Mouse (Mus musculus) activated CD4-positive, CD25-positive, alpha-beta regulatory T cell, adult 4 months (primary cell): ENCODE measurements around the gene Lefty2. TPM values are rescaled to one million over a fixed set of nuclear protein-coding genes. Genes with fewer than 3 reads are reported as not detected.
"Not testable (repeated sequence)": the region's sequence is repeated elsewhere in the genome, so short reads cannot be mapped to it uniquely, and the experiment has no call there.

ENCODE experiments used
- ATAC-seq: one replicate; pipeline ENCODE4 v1.8.0; 2017
- polyA plus RNA-seq, 2 experiments: library from polyadenylated mRNA; unstranded; fragments of 100-300 nt; shearing (Covaris generic); gene quantifications; one replicate each; pipeline ENCODE4 v1.2.1; 2017

Gene Lefty2
- polyA plus RNA-seq, 2 experiments from 2014 or later: not detected

DNA sequence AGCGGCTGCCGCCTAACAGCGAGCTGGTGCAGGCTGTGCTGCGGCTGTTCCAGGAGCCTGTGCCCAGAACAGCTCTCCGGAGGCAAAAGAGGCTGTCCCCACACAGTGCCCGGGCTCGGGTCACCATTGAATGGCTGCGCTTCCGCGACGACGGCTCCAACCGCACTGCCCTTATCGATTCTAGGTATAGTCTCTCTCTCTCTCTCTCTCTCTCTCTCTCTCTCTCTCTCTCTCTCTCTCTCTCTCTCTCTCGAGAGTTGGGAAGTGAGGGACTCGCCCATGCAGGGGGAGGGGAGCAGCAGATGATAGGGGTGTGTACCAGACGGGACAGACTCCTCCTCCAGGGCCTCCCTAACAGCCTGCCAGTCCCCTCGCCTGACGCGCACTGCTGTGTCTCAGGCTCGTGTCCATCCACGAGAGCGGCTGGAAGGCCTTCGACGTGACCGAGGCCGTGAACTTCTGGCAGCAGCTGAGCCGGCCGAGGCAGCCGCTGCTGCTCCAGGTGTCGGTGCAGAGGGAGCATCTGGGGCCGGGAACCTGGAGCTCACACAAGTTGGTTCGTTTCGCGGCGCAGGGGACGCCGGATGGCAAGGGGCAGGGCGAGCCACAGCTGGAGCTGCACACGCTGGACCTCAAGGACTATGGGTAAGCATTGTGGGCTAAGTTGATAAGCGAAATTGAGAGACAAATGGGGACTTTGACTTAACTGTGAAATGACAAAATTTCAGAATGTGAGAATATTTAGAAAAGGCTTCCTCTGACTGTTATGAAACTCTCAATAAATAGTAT lies 43.9 kb downstream of the Lefty2 start:
- not testable (repeated sequence) for ATAC-seq

DNA sequence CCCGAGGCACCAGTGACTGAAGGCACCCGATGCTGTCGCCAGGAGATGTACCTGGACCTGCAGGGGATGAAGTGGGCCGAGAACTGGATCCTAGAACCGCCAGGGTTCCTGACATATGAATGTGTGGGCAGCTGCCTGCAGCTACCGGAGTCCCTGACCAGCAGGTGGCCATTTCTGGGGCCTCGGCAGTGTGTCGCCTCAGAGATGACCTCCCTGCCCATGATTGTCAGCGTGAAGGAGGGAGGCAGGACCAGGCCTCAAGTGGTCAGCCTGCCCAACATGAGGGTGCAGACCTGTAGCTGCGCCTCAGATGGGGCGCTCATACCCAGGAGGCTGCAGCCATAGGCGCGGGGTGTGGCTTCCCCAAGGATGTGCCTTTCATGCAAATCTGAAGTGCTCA lies 44.7 kb downstream of the Lefty2 start:
- not testable (repeated sequence) for ATAC-seq

DNA sequence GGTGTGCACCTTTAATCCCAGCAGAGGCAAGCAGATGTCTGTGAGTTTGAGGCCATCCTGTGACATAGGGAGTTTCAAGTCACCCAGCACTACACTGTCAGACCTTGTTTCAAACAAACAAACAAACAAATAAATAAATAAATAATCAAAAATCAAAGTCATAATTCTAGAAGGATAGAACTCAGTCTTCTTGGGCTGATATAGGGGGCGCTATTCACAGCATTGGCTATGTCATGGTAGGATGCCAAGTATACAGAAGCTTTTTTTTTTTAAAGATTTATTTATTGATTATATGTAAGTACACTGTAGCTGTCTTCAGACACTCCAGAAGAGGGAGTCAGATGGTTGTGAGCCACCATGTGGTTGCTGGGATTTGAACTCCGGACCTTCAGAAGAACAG lies 45.9 kb downstream of the Lefty2 start:
- ATAC-seq: not testable (repeated sequence)

DNA sequence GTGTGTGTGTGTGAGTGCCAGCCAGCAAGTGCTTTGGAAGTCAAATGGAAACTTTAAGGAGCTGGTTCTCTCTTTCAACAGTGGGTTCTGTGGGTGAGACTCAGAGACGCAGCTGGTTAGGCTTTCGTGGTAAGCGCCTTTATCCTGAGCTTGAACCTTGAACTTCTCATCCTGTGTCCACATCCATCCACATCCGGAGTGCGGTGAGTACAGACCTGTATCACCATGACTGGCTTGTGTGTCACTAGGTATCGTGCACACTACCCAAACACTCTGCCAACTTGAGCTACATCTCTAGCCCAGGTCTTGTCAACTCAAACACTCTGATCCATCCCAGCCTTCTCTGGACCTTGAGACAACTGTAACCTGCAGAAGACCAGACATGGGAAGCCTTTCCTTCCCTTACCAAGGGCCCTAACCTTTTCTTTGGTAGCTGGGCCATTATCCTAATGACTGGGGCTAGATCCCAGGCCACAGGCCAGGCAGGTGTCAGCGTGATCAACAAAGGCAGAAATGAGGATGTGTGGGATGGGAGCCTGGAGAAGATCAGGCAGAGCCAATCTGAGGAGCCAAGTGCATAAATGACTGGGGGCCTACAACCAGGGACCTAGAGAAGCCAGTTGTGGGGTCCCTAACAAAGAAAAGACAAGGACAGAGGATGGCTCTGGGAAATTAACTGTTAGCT lies 48.0 kb downstream of the Lefty2 start:
- ATAC-seq: no peak

DNA sequence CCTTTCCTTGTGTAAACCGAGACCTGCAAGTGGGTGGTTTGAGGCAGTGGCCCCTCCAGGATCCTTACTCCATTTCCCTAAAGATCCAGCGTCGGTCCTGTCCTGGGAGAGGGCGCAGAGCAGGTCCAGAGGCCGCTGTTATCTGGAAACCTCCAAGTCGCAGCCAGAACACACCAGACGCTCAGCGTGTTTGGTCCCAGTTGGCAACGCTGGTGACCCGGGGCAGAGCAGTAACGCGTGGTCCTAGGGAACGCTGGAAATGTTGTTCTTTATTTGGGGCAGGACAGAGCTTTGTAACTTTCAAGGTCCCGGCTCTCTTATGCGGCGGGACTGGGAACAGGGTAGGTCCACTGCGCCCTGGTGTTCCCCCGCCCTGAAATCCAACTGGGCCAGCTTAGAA lies 48.8 kb downstream of the Lefty2 start:
- ATAC-seq: no peak

DNA sequence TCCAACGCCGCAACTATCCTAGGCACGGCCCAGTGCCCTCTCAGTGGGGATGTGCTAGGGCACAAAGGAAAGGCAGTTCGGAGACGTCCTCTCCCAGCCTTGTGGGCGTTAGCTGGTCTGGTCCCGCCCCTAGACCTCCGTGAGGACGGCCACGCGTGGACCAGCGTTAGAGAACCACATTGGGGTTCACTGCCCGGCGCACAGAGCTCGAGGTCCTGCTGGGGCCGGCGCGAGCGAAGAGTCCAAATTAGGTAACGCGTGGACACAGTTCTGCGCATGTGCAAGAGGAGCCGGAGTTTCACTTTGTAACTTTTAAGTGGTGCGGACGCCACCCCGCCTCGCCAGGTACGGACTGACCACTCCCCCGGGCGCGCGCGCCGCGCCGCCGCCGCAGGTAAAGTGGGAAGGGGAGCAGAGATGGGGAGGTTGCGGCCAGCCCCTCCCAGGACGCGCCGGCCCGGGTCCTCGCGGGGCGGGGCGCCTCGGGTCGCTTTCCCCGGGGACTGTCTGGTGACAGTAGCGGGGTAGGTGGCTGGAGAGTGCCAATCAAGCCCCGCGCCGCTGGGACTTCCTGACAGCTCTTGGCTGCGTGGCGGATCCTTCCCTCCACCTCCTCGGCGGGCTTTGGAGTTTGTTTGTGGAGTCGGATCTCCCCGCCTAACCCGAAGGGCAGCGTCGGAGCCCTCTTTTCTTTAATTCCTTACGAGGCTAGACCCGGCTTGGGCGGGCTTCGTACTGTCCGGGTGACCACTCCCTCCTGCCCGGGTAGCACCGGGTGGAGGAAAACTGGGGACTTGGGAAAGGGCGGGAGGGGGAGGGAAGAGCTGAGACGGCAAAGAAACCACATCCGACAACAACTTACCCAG lies 49.5 kb downstream of the Lefty2 start, which contains the start of gene Tmem63a:
TSS of gene Tmem63a (plus strand) at position 179 of the 866 bp plus-strand sequence.
- ATAC-seq: peak; percentile 74

DNA sequence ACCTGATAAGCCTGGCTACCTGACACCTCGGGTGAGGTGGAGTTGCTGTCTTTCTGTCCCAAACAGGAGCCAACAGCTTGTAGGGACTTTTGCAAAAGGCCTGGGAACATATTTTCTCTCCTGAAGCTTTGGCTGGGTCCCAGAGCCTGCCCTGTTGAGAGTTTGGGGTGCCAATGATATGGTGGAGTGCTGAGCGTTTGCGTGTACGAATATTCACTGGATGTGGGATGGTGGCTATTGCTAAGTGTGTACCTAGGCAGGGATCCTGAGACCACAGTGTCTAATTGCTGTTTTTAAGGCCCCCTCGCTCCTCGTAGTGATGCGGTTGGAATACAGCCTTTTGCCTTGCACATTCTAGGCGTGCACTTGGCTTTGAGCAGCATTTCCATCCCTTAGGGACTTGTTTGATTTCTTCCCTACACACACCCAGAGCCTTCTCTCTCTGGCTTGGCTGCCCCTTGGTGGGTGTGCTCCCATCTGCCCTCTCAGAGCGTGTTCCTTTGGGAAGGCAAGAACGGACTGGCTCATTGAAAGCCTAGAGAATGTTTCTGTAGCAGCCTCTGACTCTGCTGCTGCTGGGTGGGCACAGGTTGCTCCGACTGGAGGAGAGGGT lies 50.2 kb downstream of the Lefty2 start:
- no peak for ATAC-seq

DNA sequence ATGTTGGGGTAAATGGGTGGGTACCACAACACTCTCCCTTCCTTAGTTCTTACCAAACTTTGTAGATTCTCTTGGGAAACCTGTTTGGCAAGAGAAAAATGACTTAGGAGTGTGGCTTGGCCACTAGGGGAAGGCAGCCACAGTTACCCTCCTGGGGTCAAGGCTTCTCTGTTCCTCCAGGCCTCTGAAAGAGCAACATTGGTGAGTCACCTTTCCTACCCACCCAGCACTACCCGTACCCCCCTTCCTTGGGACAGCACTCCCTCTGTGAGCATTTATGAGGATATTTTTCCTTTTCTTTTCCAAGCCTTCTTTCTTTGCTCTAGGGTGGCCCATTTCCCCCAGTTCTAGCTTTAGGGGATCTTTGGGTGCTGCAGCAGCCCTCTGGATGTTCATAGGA lies 51.0 kb downstream of the Lefty2 start:
- no peak for ATAC-seq

DNA sequence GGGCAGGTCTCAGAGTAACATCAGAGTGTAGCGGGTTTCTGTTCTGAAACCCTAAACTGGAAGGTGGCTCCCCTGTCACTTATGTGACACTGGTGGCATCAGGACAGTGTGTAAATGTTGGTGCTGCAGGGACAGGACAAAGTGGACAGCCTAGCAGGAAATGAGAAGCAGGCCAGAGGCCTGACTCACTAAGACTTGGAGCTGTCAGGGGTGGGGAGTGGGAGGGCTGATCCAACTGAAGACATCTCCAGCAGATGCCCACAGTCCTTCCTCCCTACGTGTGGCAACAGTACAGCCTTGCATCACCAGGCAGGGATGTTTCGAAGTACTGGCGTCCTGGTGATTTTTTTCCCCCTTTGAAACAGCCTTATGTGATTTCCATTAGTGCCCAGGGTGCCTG lies 51.6 kb downstream of the Lefty2 start:
- no peak for ATAC-seq

DNA sequence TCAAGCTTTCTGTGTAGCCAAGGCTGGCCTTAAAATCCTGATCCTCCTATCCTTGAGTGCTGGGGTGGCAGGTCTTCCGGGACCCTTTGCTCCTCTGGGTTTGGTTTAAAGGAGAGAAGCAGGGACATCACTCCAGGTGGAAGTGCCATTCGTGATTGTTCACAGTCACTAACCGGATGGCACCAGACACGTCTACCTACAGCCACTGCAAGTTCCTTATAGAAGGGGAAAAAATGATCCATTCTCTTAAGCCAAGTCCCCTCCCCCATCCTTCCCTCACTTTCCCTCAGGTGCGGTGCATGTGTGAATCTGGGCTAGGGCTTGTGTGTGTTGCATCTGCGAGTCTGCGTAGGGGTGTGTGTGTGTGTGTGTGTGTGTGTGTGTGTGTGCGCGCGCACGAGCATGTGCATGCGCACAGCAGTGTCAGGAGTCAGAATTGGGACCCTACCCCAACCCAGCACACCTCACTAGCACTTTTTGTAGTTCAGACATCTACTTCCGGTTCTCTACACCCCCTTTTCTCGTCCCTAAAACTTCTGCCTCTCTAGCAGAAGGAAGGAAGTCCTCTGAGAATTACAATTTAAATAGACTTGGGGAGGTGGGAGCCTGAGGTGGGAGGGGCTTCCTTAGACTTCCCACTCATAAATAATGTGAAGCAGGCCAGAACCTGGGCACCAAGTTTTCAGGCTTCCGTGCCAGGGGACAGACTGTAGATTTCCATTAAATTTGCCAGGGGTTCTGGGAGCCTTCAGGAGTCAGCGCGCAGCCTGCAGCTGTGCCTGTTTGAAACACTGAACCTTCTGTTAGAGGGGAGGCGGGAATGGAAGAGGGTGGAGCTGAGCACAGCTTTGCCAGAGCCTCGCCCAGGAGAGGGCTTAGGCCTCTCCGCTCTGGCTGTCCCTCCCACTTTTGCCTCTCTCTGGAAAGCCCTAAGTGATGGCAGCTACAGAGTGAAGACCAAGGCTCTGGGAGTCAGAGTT lies 52.4 kb downstream of the Lefty2 start:
- ATAC-seq: no peak

DNA sequence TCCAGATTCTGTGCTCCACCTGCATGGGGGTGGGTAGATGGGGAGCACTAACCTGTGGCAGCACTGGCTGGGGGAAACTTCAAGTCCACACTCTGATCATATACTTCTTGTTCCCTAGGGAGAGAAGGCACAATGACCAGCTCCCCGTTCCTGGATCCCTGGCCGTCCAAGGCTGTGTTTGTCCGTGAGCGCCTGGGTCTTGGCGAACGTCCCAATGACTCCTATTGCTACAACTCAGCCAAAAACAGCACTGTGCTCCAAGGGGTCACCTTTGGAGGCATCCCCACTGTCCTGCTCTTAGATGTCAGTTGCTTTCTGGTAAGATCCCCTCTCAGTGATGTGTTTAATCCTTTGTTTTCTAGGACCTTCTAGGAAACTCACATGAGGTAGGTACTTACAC lies 53.5 kb downstream of the Lefty2 start:
- ATAC-seq: no peak

Other genes starting within 250 kb of the Lefty2 start
- not detected for gene Mixl1, start 196.1 kb upstream of the Lefty2 start, polyA plus RNA-seq
- gene Acbd3, start 167.1 kb upstream of the Lefty2 start, polyA plus RNA-seq: 10 to 100 TPM; 11.5 to 11.9 TPM
- gene H3f3a, start 79.2 kb upstream of the Lefty2 start, polyA plus RNA-seq: 100 to 1,000 TPM; 737 to 878 TPM
- 10 to 100 TPM; 32.3 to 34.1 TPM for gene Sde2, start 42.0 kb upstream of the Lefty2 start, polyA plus RNA-seq
- gene Pycr2, start 11.2 kb downstream of the Lefty2 start, polyA plus RNA-seq: 10 to 100 TPM; 44.3 to 45.6 TPM
- gene Lefty1, start 41.9 kb downstream of the Lefty2 start, polyA plus RNA-seq: not detected
- 10 to 100 TPM; 13.5 to 13.7 TPM for gene Tmem63a, start 49.2 kb downstream of the Lefty2 start, polyA plus RNA-seq
- 100 to 1,000 TPM; 125 to 176 TPM for gene Ephx1, start 127.8 kb downstream of the Lefty2 start, polyA plus RNA-seq
- under 1 TPM in 1 of 2 experiments, not detected in 1; 0.29 TPM for gene 9130409I23Rik, start 158.1 kb downstream of the Lefty2 start, polyA plus RNA-seq